Mouse (Mus musculus): ENCODE measurements around the gene Nlrp14. TPM values are rescaled to one million over a fixed set of nuclear protein-coding genes. Genes with fewer than 3 reads are reported as not detected.
"Not testable (repeated sequence)": the region's sequence is repeated elsewhere in the genome, so short reads cannot be mapped to it uniquely, and the experiment has no call there.

The Nlrp14 gene
- polyA plus RNA-seq (2014; fragmentation: Nextera tagmentation; extraction: Ambion mirVana) = not detected in 2 replicates

- H3K4me3 ChIP-seq (ENCODE audit: low read depth, low read length) = no peak within 1 kb of the TSS
These were observed at the start of gene Nlrp14 for GRCm38 (mm10) chr7:107166690-107167089. Gene Nlrp14, plus strand, starts transcription at chr7:107166990.

GRCm38 (mm10) chr7:107130983-107131382 lies 35.8 kb upstream of the Nlrp14 start, which contains the start of gene Olfr715:
Gene Olfr715, minus strand, starts transcription at chr7:107131083.
- not testable (repeated sequence) for H3K9ac ChIP-seq (ENCODE audit: low read length); H3K4me3 ChIP-seq (ENCODE audit: low read depth, low read length); ATAC-seq (ENCODE audit: low FRiP score); H3K36me3 ChIP-seq (ENCODE audit: control insufficient read depth, insufficient read depth, low read length); H3K4me2 ChIP-seq; H3K27me3 ChIP-seq (ENCODE audit: control insufficient read depth, insufficient read depth, low read length); H3K4me1 ChIP-seq (ENCODE audit: control insufficient read depth, insufficient read depth, low read length); H3K9me3 ChIP-seq (ENCODE audit: control insufficient read depth, low read length); DNase-seq (ENCODE audit: low spot score, missing footprints); H3K27ac ChIP-seq (ENCODE audit: low read depth, low read length)
- 93% methylated on average over 2 of the region's 3 CpGs for WGBS

More at GRCm38 (mm10) chr7:107166690-107167089, at the start of gene Nlrp14:
- H3K36me3 ChIP-seq (ENCODE audit: control insufficient read depth, insufficient read depth, low read length) = no peaks in the 10 kb centered on the region
- H3K27ac ChIP-seq (ENCODE audit: low read depth, low read length) = no peak within 1 kb of the TSS
- H3K27me3 ChIP-seq (ENCODE audit: control insufficient read depth, insufficient read depth, low read length) = no peaks in the 10 kb centered on the region
- WGBS = 85% methylated on average over 10 of the region's 10 CpGs
- no peak for DNase-seq (ENCODE audit: low spot score, missing footprints)
- H3K4me1 ChIP-seq (ENCODE audit: control insufficient read depth, insufficient read depth, low read length) = no peaks in the 10 kb centered on the region
- no peaks in the 10 kb centered on the region for H3K9me3 ChIP-seq (ENCODE audit: control insufficient read depth, low read length)
- no peak within 1 kb of the TSS for H3K9ac ChIP-seq (ENCODE audit: low read length)
- ATAC-seq (ENCODE audit: low FRiP score) = no peak
- H3K4me2 ChIP-seq = no peak within 1 kb of the TSS

GRCm38 (mm10) chr7:107138027-107138426 lies 28.8 kb upstream of the Nlrp14 start, which contains the start of gene Olfr716:
Gene Olfr716, plus strand, starts transcription at chr7:107138327.
- not testable (repeated sequence) for H3K27me3 ChIP-seq (ENCODE audit: control insufficient read depth, insufficient read depth, low read length); H3K9ac ChIP-seq (ENCODE audit: low read length); DNase-seq (ENCODE audit: low spot score, missing footprints); H3K9me3 ChIP-seq (ENCODE audit: control insufficient read depth, low read length); ATAC-seq (ENCODE audit: low FRiP score); H3K27ac ChIP-seq (ENCODE audit: low read depth, low read length); H3K4me3 ChIP-seq (ENCODE audit: low read depth, low read length); H3K36me3 ChIP-seq (ENCODE audit: control insufficient read depth, insufficient read depth, low read length); H3K4me1 ChIP-seq (ENCODE audit: control insufficient read depth, insufficient read depth, low read length); H3K4me2 ChIP-seq
- 75% methylated on average over 2 of the region's 2 CpGs for WGBS

GRCm38 (mm10) chr7:107180406-107180805 lies 13.6 kb downstream of the Nlrp14 start:
- Histone ChIP-seq H3K36me3 (ENCODE audit: control insufficient read depth, insufficient read depth, low read length) (no peaks in the 10 kb centered on the region), H3K27ac (ENCODE audit: low read depth, low read length) (no peak overlapping the region), H3K4me2 (no peak overlapping the region), H3K27me3 (ENCODE audit: control insufficient read depth, insufficient read depth, low read length) (no peaks in the 10 kb centered on the region), H3K4me3 (ENCODE audit: low read depth, low read length) (no peak overlapping the region), H3K9me3 (ENCODE audit: control insufficient read depth, low read length) (no peaks in the 10 kb centered on the region), H3K4me1 (ENCODE audit: control insufficient read depth, insufficient read depth, low read length) (no peaks in the 10 kb centered on the region), H3K9ac (ENCODE audit: low read length) (no peak overlapping the region)
- no peak for DNase-seq (ENCODE audit: low spot score, missing footprints)
- no peak for ATAC-seq (ENCODE audit: low FRiP score)
- 49% methylated on average over 2 of the region's 2 CpGs for WGBS

GRCm38 (mm10) chr7:107201817-107202216 lies 35.0 kb downstream of the Nlrp14 start:
- Histone ChIP-seq H3K4me1 (ENCODE audit: control insufficient read depth, insufficient read depth, low read length) (no peaks in the 10 kb centered on the region), H3K27ac (ENCODE audit: low read depth, low read length) (no peak overlapping the region), H3K36me3 (ENCODE audit: control insufficient read depth, insufficient read depth, low read length) (no peaks in the 10 kb centered on the region), H3K27me3 (ENCODE audit: control insufficient read depth, insufficient read depth, low read length) (no peaks in the 10 kb centered on the region), H3K4me2 (no peak overlapping the region), H3K4me3 (ENCODE audit: low read depth, low read length) (no peak overlapping the region), H3K9ac (ENCODE audit: low read length) (no peak overlapping the region), H3K9me3 (ENCODE audit: control insufficient read depth, low read length) (no peaks in the 10 kb centered on the region)
- 51% methylated on average over 3 of the region's 3 CpGs for WGBS
- no peak for DNase-seq (ENCODE audit: low spot score, missing footprints)
- no peak for ATAC-seq (ENCODE audit: low FRiP score)

GRCm38 (mm10) chr7:107207843-107208242 lies 41.1 kb downstream of the Nlrp14 start:
- no peak overlapping the region for H3K4me2 ChIP-seq
- H3K4me3 ChIP-seq (ENCODE audit: low read depth, low read length) = no peak overlapping the region
- H3K9ac ChIP-seq (ENCODE audit: low read length) = no peak overlapping the region
- no peaks in the 10 kb centered on the region for H3K4me1 ChIP-seq (ENCODE audit: control insufficient read depth, insufficient read depth, low read length)
- DNase-seq (ENCODE audit: low spot score, missing footprints) (no peak), ATAC-seq (ENCODE audit: low FRiP score) (no peak)
- H3K9me3 ChIP-seq (ENCODE audit: control insufficient read depth, low read length) = peaks cover 12% of the 10 kb centered on the region
- whole genome bisulfite sequencing = 81% methylated on average over 3 of the region's 3 CpGs
- no peak overlapping the region for H3K27ac ChIP-seq (ENCODE audit: low read depth, low read length)
- H3K27me3 ChIP-seq (ENCODE audit: control insufficient read depth, insufficient read depth, low read length) = peaks cover 24% of the 10 kb centered on the region
- no peaks in the 10 kb centered on the region for H3K36me3 ChIP-seq (ENCODE audit: control insufficient read depth, insufficient read depth, low read length)

GRCm38 (mm10) chr7:107209204-107209860 lies 42.5 kb downstream of the Nlrp14 start, which contains the start of gene Rbmxl2:
Gene Rbmxl2, plus strand, starts transcription at chr7:107209445.
- DNase-seq (ENCODE audit: low spot score, missing footprints) = peak; percentile 85

GRCm38 (mm10) chr7:107210126-107210576 lies 43.4 kb downstream of the Nlrp14 start:
- Histone ChIP-seq H3K4me1 (ENCODE audit: control insufficient read depth, insufficient read depth, low read length) (no peaks in the 10 kb centered on the region), H3K9me3 (ENCODE audit: control insufficient read depth, low read length) (peaks cover 12% of the 10 kb centered on the region), H3K4me3 (ENCODE audit: low read depth, low read length) (peak overlapping the region; percentile 17; the same call in 1 of the 2 replicates), H3K27ac (ENCODE audit: low read depth, low read length) (no peak overlapping the region), H3K4me2 (0 out of 2 replicates have a peak overlapping the region, but pooled peaks have one; percentile 19), H3K9ac (ENCODE audit: low read length) (no peak overlapping the region), H3K27me3 (ENCODE audit: control insufficient read depth, insufficient read depth, low read length) (peaks cover 24% of the 10 kb centered on the region), H3K36me3 (ENCODE audit: control insufficient read depth, insufficient read depth, low read length) (no peaks in the 10 kb centered on the region)
- WGBS = 26% methylated on average over 56 of the region's 77 CpGs
- ATAC-seq (ENCODE audit: low FRiP score) = peak; percentile 54; the same call in 1 of the 2 replicates
- no peak for DNase-seq (ENCODE audit: low spot score, missing footprints)

More at GRCm38 (mm10) chr7:107209204-107209860, 42.5 kb downstream of the Nlrp14 start, which contains the start of gene Rbmxl2:
- H3K27me3 ChIP-seq (ENCODE audit: control insufficient read depth, insufficient read depth, low read length) = peaks cover 24% of the 10 kb centered on the region
- peaks cover 12% of the 10 kb centered on the region for H3K9me3 ChIP-seq (ENCODE audit: control insufficient read depth, low read length)
- no peaks in the 10 kb centered on the region for H3K36me3 ChIP-seq (ENCODE audit: control insufficient read depth, insufficient read depth, low read length)
- ATAC-seq (ENCODE audit: low FRiP score) = peak; percentile 35; the same call in 1 of the 2 replicates
- peak within 1 kb of the TSS; percentile 17; the same call in 1 of the 2 replicates for H3K4me3 ChIP-seq (ENCODE audit: low read depth, low read length)
- no peaks in the 10 kb centered on the region for H3K4me1 ChIP-seq (ENCODE audit: control insufficient read depth, insufficient read depth, low read length)
- H3K9ac ChIP-seq (ENCODE audit: low read length) = no peak within 1 kb of the TSS
- H3K27ac ChIP-seq (ENCODE audit: low read depth, low read length) = no peak within 1 kb of the TSS
- 0 out of 2 replicates have a peak within 1 kb of the TSS, but pooled peaks have one; percentile 19 for H3K4me2 ChIP-seq
- 41% methylated on average over 61 of the region's 70 CpGs for WGBS

- Histone ChIP-seq H3K36me3 (ENCODE audit: control insufficient read depth, insufficient read depth, low read length) (no peaks in the 10 kb centered on the region), H3K4me3 (ENCODE audit: low read depth, low read length) (no peak overlapping the region), H3K27me3 (ENCODE audit: control insufficient read depth, insufficient read depth, low read length) (peaks cover 9% of the 10 kb centered on the region; the same call in 1 of the 2 replicates), H3K4me2 (no peak overlapping the region), H3K9me3 (ENCODE audit: control insufficient read depth, low read length) (no peaks in the 10 kb centered on the region), H3K27ac (ENCODE audit: low read depth, low read length) (no peak overlapping the region), H3K9ac (ENCODE audit: low read length) (no peak overlapping the region), H3K4me1 (ENCODE audit: control insufficient read depth, insufficient read depth, low read length) (no peaks in the 10 kb centered on the region)
- DNase-seq (ENCODE audit: low spot score, missing footprints) = no peak
- ATAC-seq (ENCODE audit: low FRiP score) = peak; percentile 52; the same call in 1 of the 2 replicates
These were observed 48.9 kb downstream of the Nlrp14 start for GRCm38 (mm10) chr7:107215723-107216122.

All from midbrain, embryonic 11.5 days (tissue).